Mouse (Mus musculus) adrenal gland, postnatal 4 days (tissue): ENCODE results near the gene Gm48552. TPM values are rescaled to one million over a fixed set of nuclear protein-coding genes. Genes with fewer than 3 reads are reported as not detected.

ENCODE experiments used
- DNase-seq, 2 experiments: peaks; one replicate each; pipeline ENCODE4 v3.0.0; 2021 to 2022; ENCODE audit warnings: low spot score in 2 of 2, mixed read lengths in 2 of 2
- total RNA-seq, 2 experiments: library from RNA; stranded (reverse); gene quantifications; 2 replicates each; pipeline ENCODE4 v1.2.3; 2021

The Gm48552 gene
- total RNA-seq, 2 experiments from 2014 or later, result 2.6 to 4.1 TPM

DNA sequence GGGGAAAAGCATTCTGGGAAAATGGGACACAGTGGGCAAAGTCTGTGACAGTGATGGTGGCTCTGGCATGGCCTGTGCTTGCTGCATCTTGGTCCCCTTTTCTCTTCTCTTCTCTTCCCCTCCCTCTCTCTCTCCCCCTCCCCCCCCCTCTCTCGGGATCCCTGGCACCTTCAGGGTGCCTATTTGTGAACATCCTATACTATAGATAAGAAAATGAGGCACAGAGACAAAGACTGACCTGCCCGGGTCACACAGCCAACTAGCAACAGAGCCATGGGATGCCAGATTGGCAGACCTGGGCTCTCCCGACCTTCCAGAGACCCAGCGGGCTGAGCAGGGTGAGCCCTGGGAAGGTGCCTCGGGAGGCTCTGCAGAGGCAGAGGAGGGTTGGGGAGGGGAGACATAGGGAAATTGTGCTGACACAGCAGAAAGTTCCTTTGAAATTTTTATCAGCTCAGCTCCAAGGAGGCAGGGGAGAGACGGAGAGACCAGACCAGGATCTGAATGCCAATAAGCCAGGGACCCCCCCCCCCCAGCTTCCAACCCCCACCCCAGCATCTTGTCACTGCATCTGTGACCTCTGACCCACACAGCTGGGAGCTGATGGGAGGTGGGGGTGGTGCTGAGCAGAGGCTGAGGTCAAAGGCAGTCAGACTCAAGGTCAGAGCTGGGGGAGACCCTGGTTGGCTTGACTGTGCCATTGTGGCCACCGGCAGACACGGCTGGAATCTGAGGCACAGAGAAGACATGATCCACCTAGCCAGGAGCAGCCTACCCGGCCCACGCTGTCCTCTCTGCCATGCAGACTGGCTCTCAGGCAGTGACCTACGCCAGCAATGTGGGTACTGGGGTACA, 29.6 kb downstream of the Gm48552 start:
- no peak for DNase-seq

DNA sequence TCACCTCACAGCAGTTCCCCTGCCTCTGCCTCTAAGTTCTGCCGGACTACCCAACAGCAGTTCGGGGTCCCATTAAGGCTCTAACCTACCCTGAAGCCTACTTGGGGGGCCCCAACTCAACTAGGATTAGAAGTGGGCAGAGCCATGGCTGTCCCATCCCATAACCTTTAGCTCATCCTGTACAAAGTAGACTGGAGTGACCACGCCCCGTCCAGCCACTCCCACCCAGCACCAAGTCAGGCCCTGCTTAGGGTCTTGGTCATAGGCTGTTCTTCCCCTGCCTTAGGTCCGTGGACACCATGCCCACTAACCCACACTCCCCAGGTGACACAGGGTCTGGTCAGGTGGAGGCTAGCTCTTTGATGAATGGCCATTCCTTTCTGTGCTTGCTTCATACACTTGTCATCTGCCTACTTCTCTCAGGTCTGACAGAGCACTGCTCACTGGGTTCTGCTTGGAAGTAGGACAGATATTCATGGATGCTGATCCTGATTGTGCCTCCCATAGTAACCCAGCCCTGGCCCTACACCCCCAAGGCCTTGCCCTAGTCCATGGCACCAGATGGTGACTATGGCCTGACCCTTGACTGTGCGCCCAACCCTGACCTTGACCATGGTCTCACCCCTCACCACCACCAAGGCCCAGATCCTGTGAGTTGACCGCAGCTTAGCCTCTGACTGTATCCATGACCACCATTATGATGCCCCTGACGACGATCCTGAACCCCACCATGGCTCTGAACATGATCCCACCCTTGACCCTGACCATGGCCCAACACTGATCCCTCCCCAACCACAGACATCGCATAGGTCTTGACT, 30.5 kb downstream of the Gm48552 start:
- peak in 1 of 2 experiments; percentile 1 for DNase-seq

DNA sequence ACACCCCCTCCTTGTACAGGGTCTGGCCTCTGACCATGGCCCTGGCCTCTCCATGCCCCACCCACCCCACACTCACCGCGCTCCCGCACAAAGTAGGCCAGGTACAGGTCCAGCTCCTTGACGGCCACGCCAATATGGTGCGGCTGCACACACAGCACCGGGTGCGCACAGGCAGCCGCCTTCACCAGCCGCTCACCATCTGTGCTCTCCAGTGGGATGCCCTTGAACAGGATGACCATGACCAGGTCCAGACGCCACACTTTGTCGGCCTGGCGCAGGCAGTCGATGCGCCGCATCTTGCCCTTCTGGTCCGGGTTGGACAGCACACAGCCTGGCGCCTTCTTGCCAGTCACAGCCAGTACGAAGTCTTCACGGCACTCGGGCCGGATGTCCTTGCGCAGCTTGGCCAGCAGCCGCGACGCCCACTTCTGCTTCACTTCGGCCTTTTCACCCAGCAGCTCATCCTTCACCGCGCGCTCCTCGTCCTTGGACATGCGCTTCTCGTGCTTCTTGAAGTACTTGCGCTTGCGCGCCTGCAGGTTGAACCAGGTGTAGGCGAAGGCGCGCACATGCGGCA, 31.5 kb downstream of the Gm48552 start:
- peak in 1 of 2 experiments; percentile 6 for DNase-seq

DNA sequence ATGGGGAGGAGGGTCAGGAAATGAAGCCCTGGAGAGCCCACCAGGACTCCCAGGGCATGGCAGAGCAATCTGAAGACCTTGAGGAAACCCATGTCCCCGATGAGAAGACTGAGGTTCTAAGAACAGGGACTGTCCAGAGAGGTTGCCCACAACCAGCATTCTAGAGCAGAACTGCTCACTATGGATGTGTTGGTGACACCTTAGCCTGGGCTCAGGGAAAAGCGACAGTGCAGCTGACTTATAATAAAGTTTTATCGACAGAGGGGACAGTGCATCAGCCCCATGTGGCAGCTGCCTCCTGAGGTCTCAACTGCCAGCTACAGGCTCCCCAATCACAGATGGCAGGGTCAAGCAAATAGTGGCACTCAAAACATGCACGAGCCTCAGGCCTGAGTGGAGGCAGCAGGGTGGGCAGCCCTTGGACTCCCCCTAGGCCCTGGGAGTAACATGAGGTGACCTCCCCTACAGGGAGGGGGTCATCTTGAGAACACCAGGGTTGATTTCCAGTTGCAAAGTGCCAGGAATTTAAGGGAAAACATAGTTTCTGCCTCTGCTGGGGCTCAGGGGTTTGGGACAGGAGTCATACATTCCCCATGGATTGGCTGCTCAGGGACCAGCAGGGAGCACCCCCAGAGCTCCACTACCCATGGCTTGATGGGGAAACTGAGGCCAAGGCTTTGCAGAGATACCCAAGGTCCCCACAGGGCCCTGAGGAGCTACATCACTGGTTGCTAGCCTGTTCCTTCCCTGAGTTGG, 32.4 kb downstream of the Gm48552 start:
- DNase-seq, result peak; percentile 2

DNA sequence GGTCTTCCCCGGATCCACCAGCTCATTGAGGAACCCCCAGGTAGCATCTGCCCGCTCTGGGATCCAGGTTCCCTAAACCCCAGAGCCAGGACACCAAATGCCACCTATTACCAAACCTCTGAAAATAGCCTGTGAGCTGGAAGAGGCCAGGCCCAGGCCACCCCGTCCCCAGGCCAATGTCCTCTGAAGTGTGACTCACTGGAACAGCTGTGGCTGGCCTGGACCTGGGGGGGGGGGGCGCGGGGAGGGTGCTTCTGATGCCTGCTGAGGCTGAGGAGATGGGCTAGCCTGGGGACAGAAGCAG, 32.9 kb downstream of the Gm48552 start:
- DNase-seq, result peak; percentile 3 to 6

DNA sequence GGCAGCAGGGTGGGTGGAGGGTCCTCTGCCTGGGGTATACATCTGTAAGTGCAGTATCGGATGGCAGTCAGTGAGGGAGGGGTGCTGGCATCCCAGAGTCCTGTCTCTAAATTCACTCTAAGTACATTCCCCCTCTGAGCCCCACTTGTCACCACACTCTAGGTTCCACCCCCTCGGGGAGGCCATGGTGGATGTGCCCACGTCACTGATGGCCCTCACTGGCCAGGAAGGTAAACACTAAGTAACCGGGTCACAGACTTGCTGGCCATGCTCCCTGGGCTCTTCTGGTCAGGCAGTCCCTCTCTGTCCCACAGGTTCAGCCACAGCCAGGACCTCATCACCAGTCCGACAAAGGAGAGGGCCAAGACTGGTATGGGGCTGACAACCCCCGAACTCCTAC, 33.4 kb downstream of the Gm48552 start:
- DNase-seq, result peak; percentile 2 to 3

DNA sequence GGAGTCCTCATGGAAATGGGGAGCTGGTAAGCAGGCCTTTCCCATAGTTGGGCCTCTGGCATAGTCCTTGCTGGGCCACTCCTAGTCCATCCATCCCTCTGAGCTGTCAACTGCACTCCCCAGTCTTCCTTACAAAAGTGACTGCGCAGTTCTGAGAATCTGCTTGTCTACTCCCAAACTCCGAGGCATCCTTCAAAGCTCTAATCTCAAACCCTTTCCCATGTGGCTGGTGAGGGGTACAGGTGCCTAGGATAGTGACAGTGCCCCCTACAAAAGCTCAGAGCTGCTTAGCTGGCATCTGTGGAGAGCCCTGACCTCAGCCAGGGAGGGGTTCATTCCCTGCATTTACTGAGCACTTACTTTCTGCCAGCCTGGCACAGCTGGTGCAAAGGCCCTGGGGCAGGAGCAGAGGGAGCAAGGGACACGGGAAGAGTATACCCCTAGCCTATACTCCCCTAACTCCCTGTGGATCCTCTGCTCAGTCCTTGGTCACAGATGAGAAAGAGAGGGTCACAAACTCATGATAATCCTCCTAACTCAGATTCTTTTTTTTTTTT, 33.9 kb downstream of the Gm48552 start:
- peak in 1 of 2 experiments; percentile 2 for DNase-seq

DNA sequence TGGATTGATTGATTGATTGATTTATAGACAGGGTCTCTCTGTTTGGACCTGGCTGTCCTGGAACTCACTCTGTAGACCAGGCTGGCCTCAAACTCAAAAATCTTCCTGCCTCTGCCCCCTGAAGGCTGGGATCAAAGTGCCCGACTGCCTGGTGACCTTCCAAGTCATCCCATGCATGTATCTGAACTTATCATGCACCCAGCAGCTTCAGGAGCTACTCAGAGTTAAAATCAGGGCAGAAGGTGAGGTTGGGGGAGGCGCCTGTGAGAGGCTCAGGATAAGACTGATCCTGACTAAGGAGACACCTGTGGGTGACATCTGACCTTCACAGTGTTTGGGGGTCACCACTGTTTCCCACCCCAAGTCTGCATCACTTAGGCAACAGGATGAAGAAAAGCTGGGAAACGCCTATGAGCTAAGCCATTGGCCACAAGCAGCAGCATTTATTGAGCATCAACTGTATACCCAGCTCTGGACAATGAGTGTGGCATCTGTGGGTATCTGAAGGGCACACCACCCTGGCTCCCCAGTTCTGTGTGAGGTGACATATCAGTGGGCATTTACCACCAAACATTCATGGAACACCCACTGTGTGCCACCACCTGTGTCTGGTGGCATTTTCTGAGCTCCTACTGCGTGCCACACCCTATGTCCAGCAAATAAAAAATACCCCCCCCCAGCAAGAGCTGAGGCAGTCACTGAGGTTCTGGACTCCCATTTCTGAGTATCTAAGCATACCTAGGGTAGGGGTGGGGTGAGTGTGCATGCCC, 34.9 kb downstream of the Gm48552 start:
- peak in 1 of 2 experiments; percentile 2 for DNase-seq

DNA sequence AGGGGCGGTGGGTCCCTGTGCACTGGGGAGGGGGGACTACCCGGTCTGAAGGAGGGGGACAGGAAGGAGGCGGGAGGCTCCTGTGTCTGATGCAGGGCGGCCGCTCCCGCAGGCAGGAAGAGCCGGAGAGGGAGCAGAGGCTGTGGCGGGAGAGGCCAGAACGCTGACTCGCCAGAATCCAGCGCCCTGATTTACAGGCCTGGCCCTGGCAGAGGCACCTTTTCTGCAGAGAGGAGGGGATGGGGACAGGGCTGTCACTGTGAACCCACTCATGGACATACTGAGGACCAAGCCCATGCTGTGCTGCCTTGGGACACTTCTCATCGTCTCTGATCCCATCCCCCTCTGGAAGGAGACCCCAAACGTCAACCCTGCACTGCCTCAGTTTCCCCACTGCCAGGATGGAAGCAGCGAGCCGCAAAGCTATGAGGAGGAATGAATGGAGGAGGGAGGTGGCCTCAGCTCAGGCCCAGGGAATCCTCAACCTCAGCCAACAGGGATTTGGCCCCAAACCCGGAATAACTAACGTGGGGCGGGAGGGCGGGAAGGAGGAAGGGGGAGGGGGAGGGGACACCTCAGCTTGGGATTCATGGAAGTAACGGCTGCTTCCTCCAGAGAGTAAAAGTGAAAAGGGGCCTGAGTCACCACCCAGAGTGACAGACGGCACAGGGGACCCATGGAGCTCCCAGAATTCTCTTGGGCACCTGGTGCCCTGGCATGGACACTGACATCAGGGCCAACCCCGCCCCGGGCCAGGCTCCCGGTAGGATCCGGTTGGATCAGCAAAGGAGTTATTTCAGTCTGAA, 35.6 kb downstream of the Gm48552 start:
- DNase-seq, result peak; percentile 24 to 33

DNA sequence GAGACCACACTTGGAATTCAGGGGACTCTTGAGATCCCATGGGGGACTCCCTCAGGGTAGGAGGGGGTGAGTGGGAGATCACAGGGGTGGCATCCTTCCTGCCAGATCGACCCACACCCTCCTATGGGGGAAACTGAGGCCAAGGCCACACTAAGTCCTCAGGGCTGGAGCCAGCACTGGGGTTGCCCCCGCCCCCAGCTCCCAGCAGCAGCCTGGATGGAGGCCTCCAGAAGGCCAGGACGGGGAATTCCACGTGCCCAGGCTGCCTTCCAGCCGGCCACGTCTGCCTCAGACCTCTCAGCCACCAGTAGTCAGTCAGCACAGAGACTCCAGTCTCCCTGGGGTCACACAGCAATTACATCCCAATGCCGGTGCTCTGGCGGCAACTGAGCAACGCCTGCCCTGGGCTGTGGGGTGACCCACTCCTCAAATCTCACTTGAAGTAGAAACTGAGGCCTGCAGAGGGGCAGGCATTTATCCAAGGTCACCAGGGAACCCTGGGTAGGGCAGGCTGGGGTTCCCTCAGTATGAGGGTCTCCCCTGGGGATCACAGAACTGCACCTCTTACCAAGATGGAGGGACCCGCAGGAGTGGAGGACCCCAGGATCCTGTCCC, 36.5 kb downstream of the Gm48552 start:
- peak; percentile 7 to 10 for DNase-seq

DNA sequence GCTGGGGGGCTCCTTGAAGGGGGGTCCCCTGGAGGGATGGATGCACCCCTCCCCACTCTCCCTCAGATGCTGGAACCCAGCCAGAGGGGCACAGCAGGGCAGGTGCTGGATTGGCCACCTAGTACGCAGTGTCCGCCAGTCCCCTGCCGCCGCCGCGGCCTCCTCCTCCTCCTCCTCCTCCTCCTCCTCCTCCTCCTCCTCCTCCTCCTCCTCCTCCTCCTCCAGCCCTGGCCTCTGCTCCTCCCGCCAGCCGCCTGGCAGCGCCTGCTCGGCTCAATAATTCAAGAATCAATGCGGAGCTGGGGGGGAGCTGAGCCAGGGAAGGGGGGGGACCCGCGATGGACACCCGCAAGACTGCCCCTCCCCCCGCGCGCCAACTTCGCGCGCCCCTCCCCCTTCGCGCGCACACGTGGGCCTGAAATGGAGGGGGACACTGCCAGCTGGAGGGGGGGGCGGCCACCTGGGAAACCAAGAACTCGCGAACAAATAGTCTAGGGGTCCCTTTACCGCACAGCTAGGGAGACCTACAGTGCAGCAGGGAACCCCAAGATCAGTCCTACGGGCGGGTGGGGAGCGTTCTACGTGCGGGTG, 37.4 kb downstream of the Gm48552 start:
- DNase-seq, result peak; percentile 4 to 9

DNA sequence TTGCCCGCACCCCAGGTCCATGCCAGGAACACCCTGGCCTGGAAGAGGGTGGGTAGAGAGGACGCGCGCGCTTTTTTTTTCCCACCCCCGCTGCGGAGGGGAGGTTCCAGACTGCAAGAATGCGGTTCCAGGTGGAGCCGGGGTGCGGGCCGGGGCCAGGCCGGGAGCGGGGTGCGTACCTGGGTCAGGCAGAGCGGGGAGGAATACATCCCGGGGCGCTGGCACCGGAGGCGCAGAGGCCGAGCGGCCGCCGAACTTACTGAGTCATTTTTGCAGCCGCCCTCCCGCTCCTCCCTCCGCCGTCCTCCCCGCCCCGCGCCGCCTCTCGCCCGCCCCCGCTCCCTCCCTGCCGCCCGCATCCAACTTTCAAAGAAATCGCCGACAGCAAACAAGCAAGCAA, 38.1 kb downstream of the Gm48552 start:
- DNase-seq, result peak; percentile 30 to 53

DNA sequence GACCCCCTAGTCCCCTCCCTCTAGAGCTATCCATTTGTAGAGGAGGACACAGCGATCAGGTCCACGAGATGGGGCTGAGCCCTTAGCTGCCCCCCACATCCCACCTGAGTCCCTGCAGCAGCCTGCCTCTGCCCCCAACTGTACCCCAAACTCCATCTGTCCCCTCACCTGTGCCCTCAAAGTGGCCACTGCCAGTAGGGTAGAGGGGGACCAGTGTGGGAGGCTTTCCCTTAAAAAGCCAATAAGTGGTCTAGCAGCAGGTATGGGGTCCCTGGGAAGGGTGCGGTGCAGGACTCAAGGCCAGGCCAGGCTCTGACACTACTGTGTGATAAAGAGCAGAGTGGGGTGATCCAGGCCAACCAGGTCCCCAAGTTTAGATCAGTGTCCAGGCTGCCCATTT, 38.5 kb downstream of the Gm48552 start:
- DNase-seq, result no peak

DNA sequence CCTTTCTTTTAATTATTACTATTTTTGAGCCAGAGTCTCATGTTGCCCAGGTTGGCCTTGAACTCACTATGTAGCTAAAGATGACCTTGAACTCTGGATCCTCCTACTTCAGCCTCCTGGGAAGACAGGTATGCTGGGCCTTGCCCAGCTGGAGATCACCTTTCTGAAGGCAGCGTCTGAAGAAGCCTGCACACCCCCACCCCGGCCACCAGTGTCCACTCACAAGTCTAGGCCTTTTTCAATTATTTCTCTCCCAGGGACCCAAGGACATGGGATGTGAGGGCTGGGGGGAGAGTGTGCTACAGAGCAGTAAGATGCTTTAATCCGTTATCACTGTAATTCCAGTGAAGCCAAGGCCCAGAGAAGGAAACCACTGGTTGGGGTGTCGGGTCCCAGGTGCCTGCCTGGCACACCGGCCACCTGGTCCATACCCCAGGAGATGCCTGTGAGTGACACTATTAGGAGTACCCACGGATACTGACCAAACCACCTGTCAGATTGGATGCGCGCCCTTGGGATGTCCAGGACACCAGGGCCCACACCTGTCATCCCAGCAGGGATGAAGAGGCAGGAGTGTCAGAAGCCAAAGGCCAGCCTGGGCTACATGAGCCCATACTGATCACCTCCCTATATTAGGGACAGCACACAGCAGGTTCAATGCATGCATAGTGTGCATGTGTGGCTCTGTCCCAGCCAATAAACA, 39.1 kb downstream of the Gm48552 start:
- DNase-seq, result peak in 1 of 2 experiments; percentile 4

DNA sequence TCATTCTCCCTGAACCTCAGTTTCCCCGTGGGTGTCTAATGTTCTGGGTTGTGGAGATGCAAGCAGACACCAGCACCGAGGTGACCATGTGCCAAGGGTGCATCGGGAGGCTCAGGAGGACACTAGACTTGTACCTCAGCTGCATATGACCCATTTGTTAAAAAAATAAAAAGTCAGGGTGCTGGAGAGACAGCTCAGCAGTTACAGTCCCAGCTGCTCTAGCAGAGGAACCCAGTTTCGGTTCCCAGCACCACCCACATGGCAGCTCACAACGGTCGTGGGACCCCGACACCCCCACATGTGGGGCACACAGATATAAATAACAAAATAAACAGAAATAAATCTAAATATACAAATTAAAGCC, 39.7 kb downstream of the Gm48552 start:
- no peak for DNase-seq

DNA sequence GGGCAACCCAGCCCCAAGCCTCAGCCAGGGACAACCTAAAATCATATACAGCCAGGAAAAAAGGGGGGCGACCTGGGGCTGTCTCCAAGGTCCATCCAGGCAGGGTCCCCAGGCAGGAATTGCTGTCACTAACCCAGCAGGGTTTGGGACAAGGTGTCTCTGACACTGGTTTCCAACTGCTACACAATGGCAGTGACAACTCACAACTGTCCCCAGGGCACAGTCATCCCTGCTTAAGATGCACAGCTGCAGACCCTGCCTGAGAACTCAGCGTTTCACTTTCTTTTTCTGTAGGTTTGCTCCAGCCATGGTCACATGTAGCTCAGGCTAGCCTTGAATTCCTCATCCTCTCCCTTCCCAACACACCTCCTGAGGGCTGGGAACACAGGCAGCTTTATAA, 40.3 kb downstream of the Gm48552 start:
- peak; percentile 3 for DNase-seq

DNA sequence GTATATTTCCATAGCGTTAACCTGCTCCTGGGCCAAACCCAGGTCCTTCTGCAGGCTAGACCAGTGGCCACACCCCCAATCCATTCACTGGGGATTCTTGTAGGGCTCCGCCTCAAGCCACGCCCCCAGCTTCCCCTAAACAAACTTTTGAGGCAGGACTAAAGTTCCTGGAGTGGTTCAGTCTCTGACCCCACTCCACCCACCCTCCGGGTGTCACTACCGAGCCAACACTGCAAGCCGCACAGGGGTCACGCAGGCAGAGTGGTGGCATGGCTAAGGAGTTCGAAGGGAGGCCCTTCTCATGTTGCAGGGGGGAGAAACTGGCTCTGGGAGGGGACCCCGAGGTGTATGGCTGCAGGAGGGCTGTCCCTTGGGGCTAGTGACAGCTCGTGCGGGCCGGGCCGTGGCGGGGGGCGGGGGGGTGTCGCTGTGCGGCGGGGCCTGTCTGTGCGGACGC, 40.8 kb downstream of the Gm48552 start:
- peak; percentile 45 to 73 for DNase-seq
